Mouse (Mus musculus) MEL (cell line): ENCODE results near the gene Vmn1r207-ps. TPM values are rescaled to one million over a fixed set of nuclear protein-coding genes. Genes with fewer than 3 reads are reported as not detected.
"Not testable (repeated sequence)": the region's sequence is repeated elsewhere in the genome, so short reads cannot be mapped to it uniquely, and the experiment has no call there.

ENCODE experiments used
- DNase-seq: peaks from one replicate; pipeline ENCODE4 v3.0.0; 2011; ENCODE audit warnings: low read depth, low spot score
- H3K27ac ChIP-seq: 2 replicates; pipeline ENCODE4 v1.5.1; 2012; ENCODE audit warnings: low read depth, mild to moderate bottlenecking, control low read depth, low read length, moderate library complexity; ENCODE audit not compliant: control insufficient read depth
- H3K27me3 ChIP-seq, 2 experiments: fragments of 150-350 bp in 1 of 2; sonication (generic) in 1 of 2; 2 replicates each; pipeline ENCODE4 v1.6.1; 2012; ENCODE audit warnings: low read length in 2 of 2, mild to moderate bottlenecking in 2 of 2, improper control_type of control experiment in 1 of 2, moderate library complexity in 1 of 2; ENCODE audit not compliant: insufficient read depth in 2 of 2, control insufficient read depth in 1 of 2
- H3K36me3 ChIP-seq, 2 experiments: 2 replicates each; pipeline ENCODE4 v1.6.1; 2012 to 2014; ENCODE audit warnings: low read length in 2 of 2, improper control_type of control experiment in 1 of 2, inconsistent platforms in 1 of 2, mild to moderate bottlenecking in 1 of 2; ENCODE audit not compliant: insufficient read depth in 2 of 2, control insufficient read depth in 1 of 2
- H3K4me1 ChIP-seq, 2 experiments: fragments of 150-350 bp in 1 of 2; sonication (generic) in 1 of 2; 2 replicates each; pipeline ENCODE4 v1.6.1; 2012; ENCODE audit warnings: low read length in 2 of 2, improper control_type of control experiment in 1 of 2, mild to moderate bottlenecking in 1 of 2; ENCODE audit not compliant: insufficient read depth in 2 of 2, control insufficient read depth in 1 of 2
- H3K4me3 ChIP-seq, 2 experiments: fragments of 150-350 bp in 1 of 2; sonication (generic) in 1 of 2; 2 replicates each; pipeline ENCODE4 v1.5.1; 2012; ENCODE audit warnings: low read depth in 2 of 2, low read length in 2 of 2, mild to moderate bottlenecking in 2 of 2, moderate library complexity in 2 of 2, control low read depth in 1 of 2, improper control_type of control experiment in 1 of 2; ENCODE audit not compliant: control insufficient read depth in 1 of 2, insufficient read depth in 1 of 2
- H3K79me2 ChIP-seq: 2 replicates; pipeline ENCODE4 v1.6.1; 2012; ENCODE audit warnings: mild to moderate bottlenecking, low read length, moderate library complexity; ENCODE audit not compliant: control insufficient read depth, poor library complexity, insufficient read depth
- H3K9ac ChIP-seq: 2 replicates; pipeline ENCODE4 v1.6.1; 2012; ENCODE audit warnings: low read depth, mild to moderate bottlenecking, control low read depth, low read length, moderate library complexity; ENCODE audit not compliant: control insufficient read depth, poor library complexity, severe bottlenecking
- H3K9me3 ChIP-seq: fragments of 150-350 bp; sonication (generic); replicated peaks from 2 replicates; pipeline ENCODE4 v1.6.1; 2012; ENCODE audit warnings: mild to moderate bottlenecking, low read length, improper control_type of control experiment, moderate library complexity; ENCODE audit not compliant: insufficient read depth
- CTCF ChIP-seq, 3 experiments: IDR thresholded peaks in 2 of 3; conservative IDR thresholded peaks in 1 of 3; 2 replicates each; pipeline ENCODE4 v1.5.1; 2011 to 2012; ENCODE audit warnings: low read length in 3 of 3, low read depth in 2 of 3, mild to moderate bottlenecking in 2 of 3, improper control_type of control experiment in 1 of 3, inconsistent platforms in 1 of 3, mixed read lengths in 1 of 3, moderate library complexity in 1 of 3; ENCODE audit not compliant: control insufficient read depth in 1 of 3, insufficient read depth in 1 of 3, poor library complexity in 1 of 3, severe bottlenecking in 1 of 3
- KAT2A ChIP-seq: conservative IDR thresholded peaks from 2 replicates; pipeline ENCODE4 v1.6.1; 2012; ENCODE audit warnings: low read depth, low read length, improper control_type of control experiment, inconsistent platforms
- MXI1 ChIP-seq: IDR thresholded peaks from 2 replicates; pipeline ENCODE4 v1.6.1; 2011; ENCODE audit warnings: mild to moderate bottlenecking, low read depth, low read length, improper control_type of control experiment
- RAD21 ChIP-seq: IDR thresholded peaks from 2 replicates; pipeline ENCODE4 v1.6.1; 2011; ENCODE audit warnings: mild to moderate bottlenecking, low read depth, low read length, improper control_type of control experiment
- SMC3 ChIP-seq: IDR thresholded peaks from 2 replicates; pipeline ENCODE4 v1.6.1; 2011; ENCODE audit warnings: low read depth, low read length, improper control_type of control experiment
- ZC3H11A ChIP-seq: IDR thresholded peaks from 2 replicates; pipeline ENCODE4 v1.6.1; 2012; ENCODE audit warnings: low read depth, mild to moderate bottlenecking, inconsistent platforms, low read length, improper control_type of control experiment
- ZNF384 ChIP-seq: IDR thresholded peaks from 2 replicates; pipeline ENCODE4 v1.6.1; 2012; ENCODE audit warnings: low read depth, mild to moderate bottlenecking, inconsistent platforms, low read length, improper control_type of control experiment
- polyA plus RNA-seq, 2 experiments: library from polyadenylated mRNA; stranded (reverse) in 1 of 2; unstranded in 1 of 2; fragments of >175 nt in 1 of 2; fragments of >200 nt in 1 of 2; gene quantifications; 2 replicates each; pipeline versions ENCODE4 v1.2.1 to v1.2.4; 2012; ENCODE audit warnings: low replicate concordance in 2 of 2, low read depth in 1 of 2; ENCODE audit not compliant: insufficient read length in 2 of 2, insufficient read depth in 1 of 2, missing spikeins in 1 of 2
- total RNA-seq: library from RNA; depleted of rRNA; stranded (reverse); fragments of 300-350 nt; gene quantifications from 2 replicates; pipeline ENCODE4 v1.2.3, GENCODE M21; 2012; rRNA removed

The Vmn1r207-ps gene
- total RNA-seq = not detected in 2 replicates
- polyA plus RNA-seq = not detected

DNA sequence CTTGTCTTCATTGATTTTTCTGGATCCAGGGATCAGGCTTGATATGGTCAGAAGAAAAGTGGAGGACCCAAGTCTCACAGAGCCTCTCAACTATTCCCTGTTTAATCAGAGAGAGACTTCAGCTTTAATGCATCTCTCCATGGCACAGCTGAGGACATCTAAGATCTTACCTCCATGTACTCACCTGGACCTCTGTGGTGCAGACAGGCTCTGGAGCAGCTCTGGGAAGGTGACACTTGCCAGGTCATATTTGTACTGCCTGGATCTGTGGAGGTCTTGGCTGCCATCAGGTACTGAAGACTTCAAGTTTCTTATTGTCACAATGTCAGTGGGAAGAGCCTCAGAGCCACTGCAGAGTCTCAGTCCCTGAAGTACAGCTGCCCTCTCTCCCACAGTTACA, at the start of gene Vmn1r207-ps:
TSS of gene Vmn1r207-ps (minus strand) at position 101 of the 400 bp plus-strand sequence.
- not testable (repeated sequence) for H3K4me1 ChIP-seq, H3K27me3 ChIP-seq

DNA sequence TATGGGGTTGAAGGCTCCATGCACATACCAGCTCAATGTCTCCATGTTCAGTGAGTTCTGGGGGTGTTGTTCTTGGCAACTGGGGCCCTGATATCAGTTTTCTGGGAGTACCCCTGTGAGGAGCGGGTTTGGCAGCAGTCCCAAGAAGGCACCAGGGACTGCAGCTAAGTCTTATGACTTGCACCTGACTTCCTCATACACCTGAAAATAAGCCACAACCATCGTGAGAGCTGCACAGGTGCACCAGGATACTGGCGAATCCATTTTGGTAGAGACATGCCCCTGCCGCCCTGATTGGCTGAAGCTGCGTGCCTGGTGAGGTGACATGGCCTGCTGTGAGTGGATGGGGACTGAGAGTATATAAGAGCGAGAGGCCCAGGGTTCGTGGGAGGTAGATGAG, 47.9 kb upstream of the Vmn1r207-ps start, which contains the start of gene Vmn1r208:
TSS of gene Vmn1r208 (minus strand) at position 101 of the 400 bp plus-strand sequence.
- not testable (repeated sequence) for H3K79me2 ChIP-seq, H3K36me3 ChIP-seq, H3K4me3 ChIP-seq, H3K27me3 ChIP-seq, H3K9ac ChIP-seq, DNase-seq, H3K27ac ChIP-seq, H3K4me1 ChIP-seq, H3K9me3 ChIP-seq

More for the DNA sequence above, at the start of gene Vmn1r207-ps:
- H3K27ac ChIP-seq, H3K9ac ChIP-seq, DNase-seq, H3K4me3 ChIP-seq, H3K9me3 ChIP-seq, H3K79me2 ChIP-seq, H3K36me3 ChIP-seq: not testable (repeated sequence)

- H3K36me3 ChIP-seq, DNase-seq, H3K9me3 ChIP-seq, H3K4me3 ChIP-seq, H3K27ac ChIP-seq, H3K4me1 ChIP-seq, H3K27me3 ChIP-seq, H3K79me2 ChIP-seq, H3K9ac ChIP-seq: not testable (repeated sequence)
Observed at GRCm38 (mm10) chr13:22771592-22771991, 42.2 kb upstream of the Vmn1r207-ps start.

GRCm38 (mm10) chr13:22747524-22747923, 18.1 kb upstream of the Vmn1r207-ps start:
- Histone ChIP-seq H3K9ac (no peak overlapping the region), H3K27me3 (no peaks in the 10 kb centered on the region), H3K4me3 (no peak overlapping the region), H3K9me3 (no peaks in the 10 kb centered on the region), H3K27ac (no peak overlapping the region), H3K4me1 (no peaks in the 10 kb centered on the region), H3K36me3 (no peaks in the 10 kb centered on the region), H3K79me2 (no peaks in the 10 kb centered on the region)
- peak; percentile 6 for DNase-seq
- peak; percentile 32 for TF ChIP-seq ZC3H11A
- TF ChIP-seq SMC3 = peak; percentile 54
- TF ChIP-seq ZNF384 = peak; percentile 58
- TF ChIP-seq MXI1 = no peak
- TF ChIP-seq RAD21 = peak; percentile 50
- TF ChIP-seq CTCF (IDR thresholded peaks at IDR 0.05 in 2 of 3, conservative IDR thresholded peaks at IDR 0.05 in 1 of 3; ENCODE audit: control insufficient read depth in 1 of 3, insufficient read depth in 1 of 3, low read depth in 2 of 3, low read length in 3 of 3, poor library complexity in 1 of 3, severe bottlenecking in 1 of 3) = peak in 2 of 3 experiments; percentile 10 to 39; a peak in 2 of 6 replicates
- TF ChIP-seq KAT2A = no peak

DNA sequence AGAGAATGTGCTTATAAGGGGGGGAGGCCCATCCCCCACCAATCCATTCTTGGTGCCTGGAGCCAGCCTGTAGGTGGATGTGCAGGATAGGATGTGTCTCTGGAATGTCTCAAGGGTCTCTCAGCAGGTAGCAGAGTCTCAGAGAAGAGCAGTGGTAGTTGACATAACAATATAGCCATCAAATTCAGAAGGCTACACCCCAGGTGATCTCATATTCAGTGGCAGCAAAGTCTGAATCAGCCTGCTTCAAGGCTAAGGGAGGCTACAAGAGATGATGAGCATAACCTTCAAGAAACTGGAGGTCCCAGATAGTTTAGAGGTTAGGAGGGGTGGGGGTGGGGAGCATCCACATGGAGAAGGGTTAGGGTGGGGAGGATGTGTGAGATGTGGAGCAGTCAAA, 22.5 kb downstream of the Vmn1r207-ps start:
- not testable (repeated sequence) for H3K36me3 ChIP-seq, H3K79me2 ChIP-seq, H3K4me3 ChIP-seq, H3K27me3 ChIP-seq, H3K9me3 ChIP-seq, H3K4me1 ChIP-seq, DNase-seq, H3K27ac ChIP-seq, H3K9ac ChIP-seq

DNA sequence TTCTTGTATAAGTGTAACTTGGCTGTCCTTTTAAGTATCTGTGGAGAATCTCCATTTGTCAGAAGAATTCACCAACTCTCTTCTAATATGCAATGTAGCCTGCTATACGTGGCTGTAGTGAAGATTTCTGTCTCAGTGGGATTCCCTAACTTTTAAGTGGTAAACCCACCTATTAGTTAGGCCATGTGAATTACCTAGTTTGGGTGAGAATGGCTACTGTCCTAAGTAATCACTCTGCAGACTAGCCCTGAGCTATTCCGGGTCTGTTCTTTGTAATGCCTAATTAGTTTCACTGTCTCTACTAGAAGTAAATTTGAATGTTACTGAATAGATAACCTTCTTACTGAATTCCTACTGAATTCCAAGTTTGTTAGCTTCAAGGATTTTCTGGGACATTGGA, 26.5 kb downstream of the Vmn1r207-ps start:
- not testable (repeated sequence) for H3K27me3 ChIP-seq, H3K4me1 ChIP-seq, H3K79me2 ChIP-seq, H3K27ac ChIP-seq, H3K9ac ChIP-seq, H3K36me3 ChIP-seq, H3K9me3 ChIP-seq, DNase-seq, H3K4me3 ChIP-seq
